Mouse (Mus musculus) midbrain, embryonic 14.5 days (tissue): ENCODE measurements around the gene 4930438A08Rik. TPM values are rescaled to one million over a fixed set of nuclear protein-coding genes. Genes with fewer than 3 reads are reported as not detected.
"Not testable (repeated sequence)": the region's sequence is repeated elsewhere in the genome, so short reads cannot be mapped to it uniquely, and the experiment has no call there.

Experiments used
- ATAC-seq: fragments of 200-750 bp; cut with Nextera tagmentation; 2 replicates; pipeline ENCODE4 v1.8.0; 2017; ENCODE audit warnings: moderate number of reproducible peaks, moderate library complexity; ENCODE audit not compliant: low FRiP score, low TSS enrichment
- DNase-seq: peaks from one replicate; pipeline ENCODE4 v3.0.0-alpha.2; 2015
- H3K27ac ChIP-seq: fragments of 300-500 bp; sonication (generic); replicated peaks from 2 replicates; pipeline ENCODE4 v1.5.1; 2014; ENCODE audit warnings: mild to moderate bottlenecking, low read depth, low read length, moderate library complexity
- H3K27me3 ChIP-seq: fragments of 300-500 bp; sonication (generic); 2 replicates; pipeline ENCODE4 v1.6.1; 2014; ENCODE audit warnings: low read length, control low read depth, mixed read lengths; ENCODE audit not compliant: control insufficient read depth, insufficient read depth
- H3K36me3 ChIP-seq: fragments of 300-500 bp; sonication (generic); 2 replicates; pipeline ENCODE4 v1.6.1; 2014; ENCODE audit warnings: low read length, control low read depth; ENCODE audit not compliant: control insufficient read depth, insufficient read depth
- H3K4me1 ChIP-seq: fragments of 300-500 bp; sonication (generic); 2 replicates; pipeline ENCODE4 v1.6.1; 2014; ENCODE audit warnings: mild to moderate bottlenecking, antibody characterized with exemption, low read length, control low read depth; ENCODE audit not compliant: control insufficient read depth, insufficient read depth
- H3K4me2 ChIP-seq: fragments of 300-500 bp; sonication (generic); 2 replicates; pipeline ENCODE4 v1.6.1; 2014; ENCODE audit warnings: mild to moderate bottlenecking, low read length, moderate library complexity
- H3K4me3 ChIP-seq: fragments of 300-500 bp; sonication (generic); replicated peaks from 2 replicates; pipeline ENCODE4 v1.5.1; 2014; ENCODE audit warnings: low read depth, low read length
- H3K9ac ChIP-seq: fragments of 300-500 bp; sonication (generic); replicated peaks from 2 replicates; pipeline ENCODE4 v1.6.1; 2014; ENCODE audit warnings: mild to moderate bottlenecking, low read length, moderate library complexity
- H3K9me3 ChIP-seq: fragments of 300-500 bp; sonication (generic); 2 replicates; pipeline ENCODE4 v1.6.1; 2016; ENCODE audit warnings: low read length, control low read depth, mixed read lengths; ENCODE audit not compliant: control insufficient read depth
- WGBS: fragments of 180-500 bp; shearing (Covaris S2); extraction: QIAGEN DNeasy Blood & Tissue Kit; methylation state at CpG from one replicate; pipeline ENCODE4 v1.1.7; 2014; 5-methylcytosine and 5-hydroxymethylcytosine counted together
- polyA plus RNA-seq: library from polyadenylated mRNA; unstranded; fragments of >200 nt; fragmentation: Nextera tagmentation; extraction: Ambion mirVana; gene quantifications from 2 replicates; pipeline ENCODE4 v1.2.1, GENCODE M21; 2014

Gene 4930438A08Rik
- polyA plus RNA-seq, 1 experiment from 2014 or later: not detected

DNA sequence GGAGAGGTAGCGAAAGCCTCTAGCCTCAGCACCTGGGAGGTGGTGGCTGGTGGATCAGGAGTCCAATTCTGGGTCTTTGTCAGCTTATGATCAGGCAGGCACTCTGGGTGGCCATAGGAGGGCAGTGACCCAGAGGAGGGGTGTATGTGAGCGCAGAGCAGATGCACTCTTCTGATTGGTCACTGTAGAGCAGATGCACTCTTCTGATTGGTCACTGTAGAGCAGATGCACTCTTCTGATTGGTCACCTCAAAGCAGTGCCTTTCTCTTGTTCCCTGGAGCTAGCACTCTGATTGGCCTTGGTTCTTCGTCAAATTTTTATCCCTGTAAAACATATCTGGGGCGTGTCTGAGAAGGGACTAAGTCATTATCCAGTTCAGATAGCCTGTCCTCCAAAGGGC is 18.2 kb downstream of the 4930438A08Rik start:
- no peak overlapping the region for H3K9ac ChIP-seq
- no peak overlapping the region for H3K4me3 ChIP-seq
- DNase-seq (no peak), ATAC-seq (no peak)
- H3K27me3 ChIP-seq: no peaks in the 10 kb centered on the region
- no peak overlapping the region for H3K27ac ChIP-seq
- 62% methylated on average over 4 of the region's 4 CpGs for WGBS
- no peaks in the 10 kb centered on the region for H3K4me1 ChIP-seq
- no peak overlapping the region for H3K4me2 ChIP-seq
- no peaks in the 10 kb centered on the region for H3K9me3 ChIP-seq
- H3K36me3 ChIP-seq: no peaks in the 10 kb centered on the region

- Histone ChIP-seq H3K27me3 (no peaks in the 10 kb centered on the region), H3K36me3 (no peaks in the 10 kb centered on the region), H3K9me3 (no peaks in the 10 kb centered on the region), H3K4me1 (no peaks in the 10 kb centered on the region), H3K27ac (no peak overlapping the region), H3K9ac (no peak overlapping the region), H3K4me3 (no peak overlapping the region), H3K4me2 (no peak overlapping the region)
- 12% methylated on average over 6 of the region's 6 CpGs for WGBS
- ATAC-seq (no peak), DNase-seq (no peak)
Measured at GRCm38 (mm10) chr11:58297396-58297795, 22.8 kb downstream of the 4930438A08Rik start.

GRCm38 (mm10) chr11:58301057-58301456 is 26.5 kb downstream of the 4930438A08Rik start:
- peak overlapping the region; percentile 83 for H3K27ac ChIP-seq
- peak; percentile 86 for DNase-seq
- peak overlapping the region; percentile 66 for H3K4me2 ChIP-seq
- H3K9me3 ChIP-seq: no peaks in the 10 kb centered on the region
- no peaks in the 10 kb centered on the region for H3K27me3 ChIP-seq
- peaks cover 5% of the 10 kb centered on the region; the same call in 1 of the 2 replicates for H3K4me1 ChIP-seq
- ATAC-seq: no peak
- 13% methylated on average over 13 of the region's 13 CpGs for WGBS
- no peaks in the 10 kb centered on the region for H3K36me3 ChIP-seq
- H3K9ac ChIP-seq: peak overlapping the region; percentile 44
- H3K4me3 ChIP-seq: peak overlapping the region; percentile 62

GRCm38 (mm10) chr11:58301837-58302754 is 27.5 kb downstream of the 4930438A08Rik start:
- ATAC-seq: peak; percentile 90
- peaks cover 5% of the 10 kb centered on the region; the same call in 1 of the 2 replicates for H3K4me1 ChIP-seq
- peak overlapping the region; percentile 62 for H3K4me3 ChIP-seq
- H3K27ac ChIP-seq: peak overlapping the region; percentile 86
- no peaks in the 10 kb centered on the region for H3K9me3 ChIP-seq
- peak; percentile 96 for DNase-seq
- no peaks in the 10 kb centered on the region for H3K36me3 ChIP-seq
- peak overlapping the region; percentile 50 for H3K9ac ChIP-seq
- H3K27me3 ChIP-seq: no peaks in the 10 kb centered on the region
- peak overlapping the region; percentile 66 for H3K4me2 ChIP-seq
- WGBS: under 1% methylated on average over 36 of the region's 36 CpGs

DNA sequence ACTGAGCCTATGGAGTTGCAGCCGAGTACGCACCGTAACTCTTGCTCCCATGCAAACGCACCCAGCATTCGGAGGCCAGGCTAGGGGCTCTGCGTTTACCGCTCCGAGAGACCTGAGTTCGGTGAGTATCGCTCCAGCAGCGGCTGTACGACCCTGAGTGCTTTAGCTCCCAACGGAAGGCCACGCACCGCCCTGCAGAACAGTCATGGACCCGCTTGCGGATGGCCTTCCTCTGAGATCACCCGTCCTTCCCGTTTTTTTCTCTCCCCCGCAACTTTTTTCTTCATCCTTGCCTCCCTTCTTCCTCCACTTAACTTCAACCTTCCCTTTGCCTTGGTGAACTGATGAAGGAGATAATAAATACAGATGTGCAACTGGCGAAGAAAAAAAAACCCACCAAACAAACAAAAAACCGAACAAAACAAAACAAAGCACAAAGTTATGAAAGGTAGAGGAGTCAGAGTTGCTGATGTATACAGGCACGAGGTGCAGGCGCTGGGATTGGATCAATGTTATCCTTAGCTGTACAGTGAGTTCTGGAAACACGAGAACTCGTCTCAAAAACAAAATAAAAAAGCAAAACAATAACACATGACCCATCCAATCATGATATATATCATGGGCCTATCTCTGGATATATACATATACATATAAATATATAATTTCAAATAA is 28.3 kb downstream of the 4930438A08Rik start:
- no peaks in the 10 kb centered on the region for H3K27me3 ChIP-seq
- WGBS: under 1% methylated on average over 26 of the region's 26 CpGs
- H3K36me3 ChIP-seq: no peaks in the 10 kb centered on the region
- peak overlapping the region; percentile 86 for H3K27ac ChIP-seq
- DNase-seq (peak; percentile 52), ATAC-seq (peak; percentile 22; the same call in 1 of the 2 replicates)
- H3K9ac ChIP-seq: peak overlapping the region; percentile 50
- H3K9me3 ChIP-seq: no peaks in the 10 kb centered on the region
- peak overlapping the region; percentile 66 for H3K4me2 ChIP-seq
- H3K4me1 ChIP-seq: peaks cover 12% of the 10 kb centered on the region
- peak overlapping the region; percentile 62 for H3K4me3 ChIP-seq

GRCm38 (mm10) chr11:58303594-58303993 is 29.0 kb downstream of the 4930438A08Rik start:
- Histone ChIP-seq H3K27ac (no peak overlapping the region), H3K4me2 (peak overlapping the region; percentile 66), H3K36me3 (no peaks in the 10 kb centered on the region), H3K9ac (no peak overlapping the region), H3K4me1 (peaks cover 16% of the 10 kb centered on the region), H3K9me3 (no peaks in the 10 kb centered on the region), H3K27me3 (no peaks in the 10 kb centered on the region), H3K4me3 (peak overlapping the region; percentile 23)
- ATAC-seq (no peak), DNase-seq (peak; percentile 42)
- 5% methylated on average over 7 of the region's 7 CpGs for WGBS

DNA sequence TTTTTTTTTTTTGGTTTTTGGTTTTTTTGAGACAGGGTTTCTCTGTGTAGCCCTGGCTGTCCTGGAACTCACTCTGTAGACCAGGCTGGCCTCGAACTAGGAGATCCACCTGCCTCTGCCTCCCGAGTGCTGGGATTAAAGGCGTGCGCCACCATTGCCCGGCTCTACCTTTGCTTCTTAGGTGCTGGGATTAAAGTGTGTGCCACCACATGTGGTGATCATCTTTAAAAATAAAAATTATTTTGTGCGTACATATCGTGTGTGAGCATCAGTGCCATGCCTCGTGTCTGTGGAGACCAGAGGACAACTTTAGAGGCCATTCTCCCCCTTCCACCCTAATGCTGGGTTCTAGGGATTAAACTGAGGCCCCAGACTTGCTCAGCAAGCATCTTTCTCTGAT is 30.7 kb downstream of the 4930438A08Rik start:
- not testable (repeated sequence) for ATAC-seq, H3K9ac ChIP-seq, H3K36me3 ChIP-seq, H3K4me3 ChIP-seq, DNase-seq, H3K9me3 ChIP-seq, H3K4me2 ChIP-seq, H3K27me3 ChIP-seq, H3K27ac ChIP-seq
- WGBS: 91% methylated on average over 8 of the region's 8 CpGs
- peaks cover 16% of the 10 kb centered on the region for H3K4me1 ChIP-seq

DNA sequence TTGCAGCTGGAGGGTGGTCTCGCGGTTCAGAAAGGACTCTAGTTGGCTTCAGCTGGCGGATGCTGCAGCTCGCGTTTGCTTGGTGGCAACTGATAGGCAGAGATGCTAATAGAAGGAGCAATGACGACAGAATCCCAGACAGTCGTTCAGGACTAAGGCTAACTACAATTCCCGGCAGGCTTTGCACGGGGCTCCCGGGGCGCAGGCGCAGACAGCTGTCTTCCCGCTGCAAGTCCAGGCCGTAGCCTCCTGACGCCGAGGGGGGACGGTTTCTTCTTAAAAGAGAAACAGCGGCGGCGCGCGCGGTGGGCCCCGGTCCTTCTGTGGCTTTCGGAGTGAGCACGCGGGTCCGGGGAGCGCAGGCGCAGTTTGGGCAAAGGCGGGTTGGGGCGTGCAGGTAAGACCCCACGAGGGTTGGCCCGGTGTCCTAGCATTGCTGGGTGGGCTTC is 32.3 kb downstream of the 4930438A08Rik start, which contains the start of gene Zfp692:
Gene Zfp692, plus strand, starts transcription at position 210 of the 449 bp plus-strand sequence.
- Histone ChIP-seq H3K36me3 (no peaks in the 10 kb centered on the region), H3K27ac (peak within 1 kb of the TSS; percentile 67), H3K27me3 (no peaks in the 10 kb centered on the region), H3K9me3 (no peaks in the 10 kb centered on the region), H3K4me2 (peak within 1 kb of the TSS; percentile 90), H3K4me1 (peaks cover 16% of the 10 kb centered on the region), H3K9ac (peak within 1 kb of the TSS; percentile 65), H3K4me3 (peak within 1 kb of the TSS; percentile 48)
- DNase-seq: peak; percentile 99
- peak; percentile 72 for ATAC-seq
- under 1% methylated on average over 34 of the region's 34 CpGs for WGBS
